8 mouse cellular contexts compared by ENCODE assay signal in the genomic region with DNA sequence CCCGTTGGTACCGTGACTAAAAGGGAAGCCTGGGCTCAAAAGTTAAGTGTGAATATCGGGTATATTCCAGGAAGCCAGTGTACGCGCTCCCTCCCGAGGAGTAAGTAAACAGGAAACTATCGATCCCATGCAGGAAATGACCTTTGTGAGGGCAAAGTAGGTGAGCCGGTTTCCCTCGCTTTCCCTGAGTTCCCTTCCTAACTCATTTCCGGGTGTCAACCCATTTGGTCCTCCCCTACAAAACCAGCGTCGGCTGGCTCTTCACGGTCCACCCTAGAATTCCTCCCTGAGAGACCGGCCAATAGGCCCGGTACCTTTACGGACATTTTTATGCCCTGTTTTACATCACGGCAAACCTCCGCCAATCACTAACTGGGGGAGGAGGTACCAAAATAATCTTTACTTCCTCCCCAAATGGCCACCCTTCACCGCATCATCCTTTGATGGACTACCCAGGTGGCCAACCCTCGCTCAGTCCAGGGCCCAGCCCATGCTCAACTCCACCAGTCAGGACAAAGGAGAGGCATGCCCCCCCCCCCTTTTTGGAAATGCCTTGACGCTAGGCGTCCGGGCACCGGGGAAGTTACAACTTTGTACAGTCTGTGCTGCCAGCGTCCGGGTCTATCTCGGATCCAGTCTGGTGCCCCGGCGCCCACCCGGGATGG. TPM values are rescaled to one million over a fixed set of nuclear protein-coding genes. Genes with fewer than 3 reads are reported as not detected.
DNase-seq lines count a peak whose midpoint lies in the region; ATAC-seq and TF ChIP-seq lines count a peak whose summit lies in the region.

No protein-coding gene starts in this region.

- H3K9ac ChIP-seq in forebrain, embryonic 14.5 days (ENCODE audit: low read length): peak overlapping the region; percentile 76

- H3K27me3 ChIP-seq in forebrain, embryonic 14.5 days (replicated peaks; ENCODE audit: control insufficient read depth, insufficient read depth, low read length): no peaks in the 10 kb centered on the region

- peak overlapping the region; percentile 74 for H3K4me2 ChIP-seq in forebrain, embryonic 14.5 days (ENCODE audit: low read length)

- intact Hi-C loops in heart, postnatal 25 days (cut with DNase I): loop anchor here (1.0 to 10.0 kb wide), 4 partner anchors 9 to 476 kb away; partner anchors contain the start of gene Foxj2

- peak overlapping the region; percentile 61 for H3K4me3 ChIP-seq in forebrain, embryonic 14.5 days (ENCODE audit: low read depth, low read length)
- peak overlapping the region; percentile 76 for H3K4me3 ChIP-seq in lung, adult 2 months (replicated peaks; ENCODE audit: extremely low read depth, low read depth, low read length)

- DNase-seq in ES-CJ7 (ENCODE audit: low read depth, low spot score): peak; percentile 100
- DNase-seq in cerebellum, adult 11 months: peak; percentile 96
- peak; percentile 99 for DNase-seq in forebrain, embryonic 14.5 days (ENCODE audit: low spot score)
- DNase-seq in heart, postnatal 25 days (ENCODE audit: low spot score): peak; percentile 98
- peak; percentile 97 to 98 for DNase-seq in layer of hippocampus, adult 18-20 months (ENCODE audit: low spot score in 2 of 2)
- DNase-seq in lung, adult 2 months: peak; percentile 96
- peak; percentile 82 to 93 for DNase-seq in thymus, adult 18-20 months

- WGBS in forebrain, embryonic 14.5 days: under 1% methylated on average over 30 of the region's 30 CpGs
- under 1% methylated on average over 30 of the region's 30 CpGs for WGBS in lung, adult 2 months

- no peaks in the 10 kb centered on the region for H3K36me3 ChIP-seq in forebrain, embryonic 14.5 days (ENCODE audit: control insufficient read depth, insufficient read depth, low read length)

- peak; percentile 99 for ATAC-seq in forebrain, embryonic 14.5 days
- ATAC-seq in neutrophil, adult 5-6 weeks (ENCODE audit: extremely low read depth, insufficient number of reproducible peaks, low FRiP score, poor library complexity, severe bottlenecking): peak; percentile 91

- peak; percentile 71 for TF ChIP-seq POLR2A in lung, adult 2 months (IDR thresholded peaks at IDR 0.05; ENCODE audit: borderline replicate concordance, extremely low read depth, low read depth, low read length)

- TF ChIP-seq CTCF in lung, adult 2 months (IDR thresholded peaks at IDR 0.05; ENCODE audit: insufficient read depth, low read length): no peak

- H3K9me3 ChIP-seq in forebrain, embryonic 14.5 days (replicated peaks; ENCODE audit: control insufficient read depth, low read length): no peaks in the 10 kb centered on the region

- peak overlapping the region; percentile 97 for H3K27ac ChIP-seq in forebrain, embryonic 14.5 days (ENCODE audit: low read depth, low read length)

- no peaks in the 10 kb centered on the region; the same call in 1 of the 2 replicates for H3K4me1 ChIP-seq in forebrain, embryonic 14.5 days (ENCODE audit: control insufficient read depth, insufficient read depth, low read length)
- peaks cover 3% of the 10 kb centered on the region; the same call in 1 of the 2 replicates for H3K4me1 ChIP-seq in lung, adult 2 months (ENCODE audit: control insufficient read depth, insufficient read depth, low read length)

RNA-seq across cellular contexts. Expression of gene Foxj2, which starts 9.0 kb away (rescaled TPM):
- 4.9 and 6.4 TPM in 2 replicates for polyA plus RNA-seq in forebrain, embryonic 14.5 days (2014; fragmentation: Nextera tagmentation; extraction: Ambion mirVana)
- 10 to 100 TPM; 31.8 to 37.0 TPM for total RNA-seq in heart, postnatal 25 days (2021)
- total RNA-seq in layer of hippocampus, adult 18-20 months (2021): 10 to 100 TPM; 29.1 to 29.9 TPM
- polyA plus RNA-seq in lung, adult 2 months (2012; rRNA removed): 16.5 and 19.9 TPM in 2 replicates
- 32.8 and 38.8 TPM in 2 replicates for total RNA-seq in neutrophil, adult 5-6 weeks (2017)

RNA-seq across cellular contexts. Expression of gene Slc2a3, which starts 9.3 kb away (rescaled TPM):
- 15.6 and 18.1 TPM in 2 replicates for polyA plus RNA-seq in forebrain, embryonic 14.5 days (2014; fragmentation: Nextera tagmentation; extraction: Ambion mirVana)
- 1 to 10 TPM; 1.8 to 2.2 TPM for total RNA-seq in heart, postnatal 25 days (2021)
- 100 to 1,000 TPM; 110 to 113 TPM for total RNA-seq in layer of hippocampus, adult 18-20 months (2021)
- 2.6 and 7.4 TPM in 2 replicates for polyA plus RNA-seq in lung, adult 2 months (2012; rRNA removed)
- total RNA-seq in neutrophil, adult 5-6 weeks (2017): 315 and 331 TPM in 2 replicates

RNA-seq across cellular contexts. Expression of gene C3ar1, which starts 45.2 kb away (rescaled TPM):
- polyA plus RNA-seq in forebrain, embryonic 14.5 days (2014; fragmentation: Nextera tagmentation; extraction: Ambion mirVana): 1.1 and 1.2 TPM in 2 replicates
- 1 to 10 TPM; 2.9 to 3.3 TPM for total RNA-seq in heart, postnatal 25 days (2021)
- under 1 TPM; 0.38 to 0.79 TPM for total RNA-seq in layer of hippocampus, adult 18-20 months (2021)
- polyA plus RNA-seq in lung, adult 2 months (2012; rRNA removed): 1.9 and 3.7 TPM in 2 replicates
- total RNA-seq in neutrophil, adult 5-6 weeks (2017): 1.4 and 1.5 TPM in 2 replicates

Comparison
In these comparisons a context has a peak if more than half of its experiments do, and no peak if none do; other contexts are left out.
1. Peak in every context shown above with its lines: DNase-seq, ATAC-seq, H3K4me3 ChIP-seq and H3K27ac ChIP-seq.
2. RNA of gene Slc2a3, which starts 9.3 kb away (total RNA-seq): 315 to 331 TPM in neutrophil, adult 5-6 weeks and 110 to 113 TPM in layer of hippocampus, adult 18-20 months; 1.8 to 2.2 TPM in heart, postnatal 25 days; every median in the first group is over 10 times any median in the second.